Mouse (Mus musculus) liver, postnatal 0 days (tissue): ENCODE measurements at regions not wholly inside any gene's neighbourhood (a gene's known extent, or its start where the extent isn't known, plus 50 kb on each side); places are given as distances from the start of the nearest gene placed in this dataset.
A peak's percentile ranks its signal among the peaks of the same experiment; 100 is the strongest.

Source experiments
- ATAC-seq: fragments of 200-750 bp; cut with Nextera tagmentation; 2 replicates; pipeline ENCODE4 v1.8.0; 2017; ENCODE audit warnings: mild to moderate bottlenecking, moderate library complexity
- DNase-seq: peaks from one replicate; pipeline ENCODE4 v3.0.0-alpha.2; 2016
- H3K27ac ChIP-seq: fragments of 300-500 bp; sonication (generic); 2 replicates; pipeline ENCODE4 v1.5.1; 2014; ENCODE audit warnings: antibody characterized with exemption, moderate library complexity, mild to moderate bottlenecking, low read depth
- H3K27me3 ChIP-seq: fragments of 300-500 bp; sonication (generic); 2 replicates; pipeline ENCODE4 v1.6.1; 2014; ENCODE audit warnings: low read length, control low read depth, mixed read lengths; ENCODE audit not compliant: insufficient read depth
- H3K36me3 ChIP-seq: fragments of 300-500 bp; sonication (generic); replicated peaks from 2 replicates; pipeline ENCODE4 v1.6.1; 2014; ENCODE audit warnings: mild to moderate bottlenecking, control low read depth, low read length, moderate library complexity, mixed read lengths; ENCODE audit not compliant: insufficient read depth
- H3K4me1 ChIP-seq: fragments of 300-500 bp; sonication (generic); 2 replicates; pipeline ENCODE4 v1.6.1; 2014; ENCODE audit warnings: antibody characterized with exemption, mild to moderate bottlenecking, control low read depth; ENCODE audit not compliant: insufficient read depth
- H3K4me2 ChIP-seq: fragments of 300-500 bp; sonication (generic); 2 replicates; pipeline ENCODE4 v1.6.1; 2014; ENCODE audit warnings: low read depth, mild to moderate bottlenecking, low read length, moderate library complexity, mixed read lengths
- H3K4me3 ChIP-seq: fragments of 300-500 bp; sonication (generic); 2 replicates; pipeline ENCODE4 v1.5.1; 2014; ENCODE audit warnings: low read depth, low read length
- H3K9ac ChIP-seq: fragments of 300-500 bp; sonication (generic); replicated peaks from 2 replicates; pipeline ENCODE4 v1.6.1; 2014; ENCODE audit warnings: mild to moderate bottlenecking, moderate library complexity
- H3K9me3 ChIP-seq: fragments of 300-500 bp; sonication (generic); 2 replicates; pipeline ENCODE4 v1.6.1; 2016; ENCODE audit warnings: mild to moderate bottlenecking, control low read depth, low read length, mixed read lengths
- CTCF ChIP-seq: sonication (generic); IDR thresholded peaks from 2 replicates; pipeline ENCODE4 v1.5.1; 2016; ENCODE audit warnings: antibody characterized with exemption, low read depth
- EP300 ChIP-seq: IDR thresholded peaks from 2 replicates; pipeline ENCODE4 v1.6.1; 2016; ENCODE audit warnings: antibody characterized with exemption, low read depth, mild to moderate bottlenecking
- WGBS: fragments of 180-500 bp; shearing (Covaris S2); extraction: QIAGEN DNeasy Blood & Tissue Kit; methylation state at CpG from one replicate; pipeline ENCODE4 v1.1.7; 2014; ENCODE audit not compliant: insufficient replicate concordance; 5-methylcytosine and 5-hydroxymethylcytosine counted together

- ATAC-seq = peak; percentile 57
- peak overlapping the region; percentile 53 for H3K4me2 ChIP-seq
- TF ChIP-seq EP300 = no peak
- no peak for TF ChIP-seq CTCF
- no peak for DNase-seq
- H3K9ac ChIP-seq = no peak overlapping the region
- whole genome bisulfite sequencing = 26% methylated on average over 10 of the region's 10 CpGs
- no peaks in the 10 kb centered on the region for H3K36me3 ChIP-seq
- H3K27me3 ChIP-seq = no peaks in the 10 kb centered on the region
- 0 out of 2 replicates have a peak, but pooled peaks cover 5% of the 10 kb centered on the region for H3K9me3 ChIP-seq
- no peak overlapping the region for H3K4me3 ChIP-seq
- 0 out of 2 replicates have a peak overlapping the region, but pooled peaks have one; percentile 34 for H3K27ac ChIP-seq
- H3K4me1 ChIP-seq = peaks cover 21% of the 10 kb centered on the region
Observed at GRCm38 (mm10) chr9:61056731-61057270, 262.5 kb downstream of the Uaca start.

GRCm38 (mm10) chr9:61059225-61059624 lies 264.9 kb downstream of the Uaca start:
- DNase-seq (no peak), ATAC-seq (no peak)
- Histone ChIP-seq H3K27me3 (no peaks in the 10 kb centered on the region), H3K4me2 (no peak overlapping the region), H3K4me1 (peaks cover 22% of the 10 kb centered on the region), H3K4me3 (no peak overlapping the region), H3K9me3 (0 out of 2 replicates have a peak, but pooled peaks cover 5% of the 10 kb centered on the region), H3K9ac (no peak overlapping the region), H3K27ac (no peak overlapping the region), H3K36me3 (no peaks in the 10 kb centered on the region)
- peak; percentile 41 for TF ChIP-seq CTCF
- no peak for TF ChIP-seq EP300

- H3K27ac ChIP-seq = no peak overlapping the region
- ATAC-seq = no peak
- H3K9ac ChIP-seq = no peak overlapping the region
- DNase-seq = no peak
- no peaks in the 10 kb centered on the region for H3K36me3 ChIP-seq
- H3K4me3 ChIP-seq = no peak overlapping the region
- no peak overlapping the region for H3K4me2 ChIP-seq
- TF ChIP-seq EP300 (no peak), CTCF (no peak)
- no peaks in the 10 kb centered on the region for H3K27me3 ChIP-seq
- H3K9me3 ChIP-seq = 0 out of 2 replicates have a peak, but pooled peaks cover 5% of the 10 kb centered on the region
- WGBS = 67% methylated on average over 8 of the region's 8 CpGs
- peaks cover 20% of the 10 kb centered on the region; the same call in 1 of the 2 replicates for H3K4me1 ChIP-seq
Observed at GRCm38 (mm10) chr9:61060958-61061357, 266.6 kb downstream of the Uaca start.

- Histone ChIP-seq H3K27me3 (no peaks in the 10 kb centered on the region), H3K4me2 (no peak overlapping the region), H3K27ac (no peak overlapping the region), H3K4me3 (no peak overlapping the region), H3K9me3 (0 out of 2 replicates have a peak, but pooled peaks cover under 1% of the 10 kb centered on the region), H3K36me3 (no peaks in the 10 kb centered on the region), H3K9ac (no peak overlapping the region), H3K4me1 (peaks cover 9% of the 10 kb centered on the region)
- DNase-seq (no peak), ATAC-seq (no peak)
- 38% methylated on average over 8 of the region's 8 CpGs for WGBS
- TF ChIP-seq EP300 (no peak), CTCF (no peak)
Observed at GRCm38 (mm10) chr9:61064714-61065305, 270.5 kb downstream of the Uaca start.

GRCm38 (mm10) chr9:61069553-61070314 lies 275.4 kb downstream of the Uaca start:
- WGBS = 36% methylated on average over 13 of the region's 13 CpGs
- H3K4me1 ChIP-seq = peaks cover 8% of the 10 kb centered on the region
- H3K9me3 ChIP-seq = no peaks in the 10 kb centered on the region
- no peak for TF ChIP-seq EP300
- TF ChIP-seq CTCF = no peak
- no peaks in the 10 kb centered on the region for H3K36me3 ChIP-seq
- DNase-seq (no peak), ATAC-seq (no peak)
- H3K27me3 ChIP-seq = no peaks in the 10 kb centered on the region
- H3K4me3 ChIP-seq = no peak overlapping the region
- H3K27ac ChIP-seq = no peak overlapping the region
- H3K4me2 ChIP-seq = no peak overlapping the region
- no peak overlapping the region for H3K9ac ChIP-seq

GRCm38 (mm10) chr9:61070315-61070707 lies 276.0 kb downstream of the Uaca start:
- Histone ChIP-seq H3K9ac (no peak overlapping the region), H3K27me3 (no peaks in the 10 kb centered on the region), H3K36me3 (no peaks in the 10 kb centered on the region), H3K4me1 (peaks cover 8% of the 10 kb centered on the region), H3K4me2 (no peak overlapping the region), H3K4me3 (no peak overlapping the region), H3K27ac (no peak overlapping the region), H3K9me3 (no peaks in the 10 kb centered on the region)
- TF ChIP-seq EP300 = no peak
- no peak for TF ChIP-seq CTCF
- ATAC-seq = no peak
- DNase-seq = no peak
- 75% methylated on average over 8 of the region's 8 CpGs for WGBS
